Mouse (Mus musculus) embryonic facial prominence, embryonic 15.5 days (tissue): Measurements from ENCODE around the gene Crybg2. TPM values are rescaled to one million over a fixed set of nuclear protein-coding genes. Genes with fewer than 3 reads are reported as not detected.

Source experiments
- ATAC-seq: fragments of 200-750 bp; cut with Nextera tagmentation; 2 replicates; pipeline ENCODE4 v1.8.0; 2017; ENCODE audit warnings: low read depth, moderate TSS enrichment; ENCODE audit not compliant: insufficient number of reproducible peaks, low FRiP score, low TSS enrichment
- H3K27ac ChIP-seq: fragments of 300-500 bp; sonication (generic); replicated peaks from 2 replicates; pipeline ENCODE4 v1.5.1; 2015; ENCODE audit warnings: mild to moderate bottlenecking, inconsistent platforms
- H3K27me3 ChIP-seq: fragments of 300-500 bp; sonication (generic); 2 replicates; pipeline ENCODE4 v1.6.1; 2015; ENCODE audit warnings: inconsistent platforms
- H3K36me3 ChIP-seq: fragments of 300-500 bp; sonication (generic); 2 replicates; pipeline ENCODE4 v1.6.1; 2015; ENCODE audit warnings: mild to moderate bottlenecking, inconsistent platforms
- H3K4me1 ChIP-seq: fragments of 300-500 bp; sonication (generic); 2 replicates; pipeline ENCODE4 v1.6.1; 2015; ENCODE audit warnings: inconsistent platforms
- H3K4me2 ChIP-seq: fragments of 300-500 bp; sonication (generic); replicated peaks from 2 replicates; pipeline ENCODE4 v1.6.1; 2015; ENCODE audit warnings: mild to moderate bottlenecking, inconsistent platforms
- H3K4me3 ChIP-seq: fragments of 300-500 bp; sonication (generic); replicated peaks from 2 replicates; pipeline ENCODE4 v1.5.1; 2015; ENCODE audit warnings: mild to moderate bottlenecking, inconsistent platforms
- H3K9ac ChIP-seq: fragments of 300-500 bp; sonication (generic); 2 replicates; pipeline ENCODE4 v1.6.1; 2015; ENCODE audit warnings: inconsistent platforms
- H3K9me3 ChIP-seq: fragments of 300-500 bp; sonication (generic); replicated peaks from 2 replicates; pipeline ENCODE4 v1.6.1; 2016; ENCODE audit warnings: inconsistent platforms
- WGBS: fragments of 180-500 bp; shearing (Covaris S2); methylation state at CpG from one replicate; pipeline ENCODE4 v1.1.7; 2015; 5-methylcytosine and 5-hydroxymethylcytosine counted together
- polyA plus RNA-seq: library from polyadenylated mRNA; unstranded; fragments of >200 nt; fragmentation: Nextera tagmentation; extraction: Ambion mirVana; gene quantifications from 2 replicates; pipeline ENCODE4 v1.2.1, GENCODE M21; 2015

The Crybg2 gene
- 12.4 and 16.7 TPM in 2 replicates for polyA plus RNA-seq

- H3K9ac ChIP-seq: no peak within 1 kb of the TSS
- 0 out of 2 replicates have a peak within 1 kb of the TSS, but pooled peaks have one; percentile 39 for H3K27ac ChIP-seq
- no peak within 1 kb of the TSS for H3K4me3 ChIP-seq
- H3K4me1 ChIP-seq: peaks cover 15% of the 10 kb centered on the region; the same call in 1 of the 2 replicates
- H3K9me3 ChIP-seq: no peaks in the 10 kb centered on the region
- no peak within 1 kb of the TSS for H3K4me2 ChIP-seq
- no peak for ATAC-seq
- H3K36me3 ChIP-seq: no peaks in the 10 kb centered on the region
- WGBS: 49% methylated on average over 28 of the region's 28 CpGs
- H3K27me3 ChIP-seq: peaks cover 7% of the 10 kb centered on the region
Observed at GRCm38 (mm10) chr4:134060135-134060865, at the start of gene Crybg2. Crybg2 (plus strand) TSS chr4:134060815.

GRCm38 (mm10) chr4:134011450-134012414 lies 48.9 kb upstream of the Crybg2 start:
- Histone ChIP-seq H3K9ac (no peak overlapping the region), H3K9me3 (no peaks in the 10 kb centered on the region), H3K36me3 (no peaks in the 10 kb centered on the region), H3K4me3 (no peak overlapping the region), H3K4me1 (0 out of 2 replicates have a peak, but pooled peaks cover 8% of the 10 kb centered on the region), H3K27ac (no peak overlapping the region), H3K4me2 (no peak overlapping the region), H3K27me3 (peaks cover 19% of the 10 kb centered on the region)
- 11% methylated on average over 16 of the region's 16 CpGs for WGBS
- ATAC-seq: no peak

- 53% methylated on average over 12 of the region's 12 CpGs for WGBS
- H3K4me2 ChIP-seq: no peak overlapping the region
- no peak overlapping the region for H3K4me3 ChIP-seq
- H3K4me1 ChIP-seq: peaks cover 18% of the 10 kb centered on the region
- peaks cover 32% of the 10 kb centered on the region for H3K27me3 ChIP-seq
- no peak overlapping the region for H3K27ac ChIP-seq
- H3K9me3 ChIP-seq: no peaks in the 10 kb centered on the region
- ATAC-seq: no peak
- H3K9ac ChIP-seq: no peak overlapping the region
- no peaks in the 10 kb centered on the region for H3K36me3 ChIP-seq
Observed at GRCm38 (mm10) chr4:134012858-134013528, 47.6 kb upstream of the Crybg2 start.

- no peak for ATAC-seq
- H3K9ac ChIP-seq: no peak overlapping the region
- H3K27ac ChIP-seq: no peak overlapping the region
- H3K9me3 ChIP-seq: no peaks in the 10 kb centered on the region
- H3K4me3 ChIP-seq: no peak overlapping the region
- peaks cover 58% of the 10 kb centered on the region for H3K27me3 ChIP-seq
- no peak overlapping the region for H3K4me2 ChIP-seq
- no peaks in the 10 kb centered on the region for H3K36me3 ChIP-seq
- peaks cover 27% of the 10 kb centered on the region for H3K4me1 ChIP-seq
- WGBS: 9% methylated on average over 7 of the region's 7 CpGs
Observed at GRCm38 (mm10) chr4:134016208-134016607, 44.4 kb upstream of the Crybg2 start.

- peaks cover 57% of the 10 kb centered on the region for H3K27me3 ChIP-seq
- H3K9me3 ChIP-seq: no peaks in the 10 kb centered on the region
- 3% methylated on average over 8 of the region's 8 CpGs for WGBS
- no peak overlapping the region for H3K4me2 ChIP-seq
- peaks cover 23% of the 10 kb centered on the region for H3K4me1 ChIP-seq
- H3K9ac ChIP-seq: no peak overlapping the region
- H3K36me3 ChIP-seq: no peaks in the 10 kb centered on the region
- no peak overlapping the region for H3K4me3 ChIP-seq
- no peak overlapping the region for H3K27ac ChIP-seq
- no peak for ATAC-seq
Observed at GRCm38 (mm10) chr4:134016767-134017166, 43.8 kb upstream of the Crybg2 start.

- 0 out of 2 replicates have a peak overlapping the region, but pooled peaks have one; percentile 22 for H3K4me2 ChIP-seq
- H3K27ac ChIP-seq: no peak overlapping the region
- H3K36me3 ChIP-seq: no peaks in the 10 kb centered on the region
- WGBS: 2% methylated on average over 21 of the region's 21 CpGs
- 0 out of 2 replicates have a peak overlapping the region, but pooled peaks have one; percentile 10 for H3K4me3 ChIP-seq
- ATAC-seq: no peak
- H3K4me1 ChIP-seq: peaks cover 21% of the 10 kb centered on the region
- peaks cover 52% of the 10 kb centered on the region for H3K27me3 ChIP-seq
- H3K9ac ChIP-seq: no peak overlapping the region
- no peaks in the 10 kb centered on the region for H3K9me3 ChIP-seq
Observed at GRCm38 (mm10) chr4:134017201-134017865, 43.3 kb upstream of the Crybg2 start.

- Histone ChIP-seq H3K4me2 (0 out of 2 replicates have a peak overlapping the region, but pooled peaks have one; percentile 22), H3K4me1 (peaks cover 21% of the 10 kb centered on the region), H3K4me3 (0 out of 2 replicates have a peak overlapping the region, but pooled peaks have one; percentile 10), H3K36me3 (no peaks in the 10 kb centered on the region), H3K9me3 (no peaks in the 10 kb centered on the region), H3K27ac (no peak overlapping the region), H3K27me3 (peaks cover 51% of the 10 kb centered on the region), H3K9ac (no peak overlapping the region)
- no peak for ATAC-seq
- WGBS: under 1% methylated on average over 46 of the region's 46 CpGs
Observed at GRCm38 (mm10) chr4:134018038-134018778, 42.4 kb upstream of the Crybg2 start.

GRCm38 (mm10) chr4:134018779-134019145 lies 41.9 kb upstream of the Crybg2 start, which contains the start of gene Lin28a:
Lin28a (minus strand) TSS chr4:134018841.
- Histone ChIP-seq H3K9me3 (no peaks in the 10 kb centered on the region), H3K4me3 (0 out of 2 replicates have a peak within 1 kb of the TSS, but pooled peaks have one; percentile 10), H3K36me3 (no peaks in the 10 kb centered on the region), H3K27me3 (peaks cover 51% of the 10 kb centered on the region), H3K4me1 (peaks cover 21% of the 10 kb centered on the region), H3K27ac (no peak within 1 kb of the TSS), H3K9ac (no peak within 1 kb of the TSS), H3K4me2 (0 out of 2 replicates have a peak within 1 kb of the TSS, but pooled peaks have one; percentile 22)
- 0% methylated on average over 9 of the region's 9 CpGs for WGBS
- ATAC-seq: no peak

GRCm38 (mm10) chr4:134019210-134019609 lies 41.4 kb upstream of the Crybg2 start:
- H3K27me3 ChIP-seq: peaks cover 51% of the 10 kb centered on the region
- H3K9ac ChIP-seq: no peak overlapping the region
- H3K27ac ChIP-seq: no peak overlapping the region
- H3K4me3 ChIP-seq: no peak overlapping the region
- no peak for ATAC-seq
- no peaks in the 10 kb centered on the region for H3K9me3 ChIP-seq
- no peaks in the 10 kb centered on the region for H3K36me3 ChIP-seq
- WGBS: 0% methylated on average over 7 of the region's 10 CpGs
- peaks cover 21% of the 10 kb centered on the region for H3K4me1 ChIP-seq
- no peak overlapping the region for H3K4me2 ChIP-seq
